Mouse (Mus musculus) MEL (cell line): Measurements from ENCODE around the gene H2afy. TPM values are rescaled to one million over a fixed set of nuclear protein-coding genes. Genes with fewer than 3 reads are reported as not detected.

Experiments
- DNase-seq: peaks from one replicate; pipeline ENCODE4 v3.0.0; 2011; ENCODE audit warnings: low read depth, low spot score
- H3K27ac ChIP-seq: 2 replicates; pipeline ENCODE4 v1.5.1; 2012; ENCODE audit warnings: low read depth, mild to moderate bottlenecking, control low read depth, low read length, moderate library complexity; ENCODE audit not compliant: control insufficient read depth
- H3K27me3 ChIP-seq, 2 experiments: fragments of 150-350 bp in 1 of 2; sonication (generic) in 1 of 2; 2 replicates each; pipeline ENCODE4 v1.6.1; 2012; ENCODE audit warnings: low read length in 2 of 2, mild to moderate bottlenecking in 2 of 2, improper control_type of control experiment in 1 of 2, moderate library complexity in 1 of 2; ENCODE audit not compliant: insufficient read depth in 2 of 2, control insufficient read depth in 1 of 2
- H3K36me3 ChIP-seq, 2 experiments: 2 replicates each; pipeline ENCODE4 v1.6.1; 2012 to 2014; ENCODE audit warnings: low read length in 2 of 2, improper control_type of control experiment in 1 of 2, inconsistent platforms in 1 of 2, mild to moderate bottlenecking in 1 of 2; ENCODE audit not compliant: insufficient read depth in 2 of 2, control insufficient read depth in 1 of 2
- H3K4me1 ChIP-seq, 2 experiments: fragments of 150-350 bp in 1 of 2; sonication (generic) in 1 of 2; 2 replicates each; pipeline ENCODE4 v1.6.1; 2012; ENCODE audit warnings: low read length in 2 of 2, improper control_type of control experiment in 1 of 2, mild to moderate bottlenecking in 1 of 2; ENCODE audit not compliant: insufficient read depth in 2 of 2, control insufficient read depth in 1 of 2
- H3K4me3 ChIP-seq, 2 experiments: fragments of 150-350 bp in 1 of 2; sonication (generic) in 1 of 2; 2 replicates each; pipeline ENCODE4 v1.5.1; 2012; ENCODE audit warnings: low read depth in 2 of 2, low read length in 2 of 2, mild to moderate bottlenecking in 2 of 2, moderate library complexity in 2 of 2, control low read depth in 1 of 2, improper control_type of control experiment in 1 of 2; ENCODE audit not compliant: control insufficient read depth in 1 of 2, insufficient read depth in 1 of 2
- H3K79me2 ChIP-seq: 2 replicates; pipeline ENCODE4 v1.6.1; 2012; ENCODE audit warnings: mild to moderate bottlenecking, low read length, moderate library complexity; ENCODE audit not compliant: control insufficient read depth, poor library complexity, insufficient read depth
- H3K9ac ChIP-seq: 2 replicates; pipeline ENCODE4 v1.6.1; 2012; ENCODE audit warnings: low read depth, mild to moderate bottlenecking, control low read depth, low read length, moderate library complexity; ENCODE audit not compliant: control insufficient read depth, poor library complexity, severe bottlenecking
- H3K9me3 ChIP-seq: fragments of 150-350 bp; sonication (generic); replicated peaks from 2 replicates; pipeline ENCODE4 v1.6.1; 2012; ENCODE audit warnings: mild to moderate bottlenecking, low read length, improper control_type of control experiment, moderate library complexity; ENCODE audit not compliant: insufficient read depth
- BHLHE40 ChIP-seq: IDR thresholded peaks from 2 replicates; pipeline ENCODE4 v1.6.1; 2012; ENCODE audit warnings: low read depth, mild to moderate bottlenecking, inconsistent platforms, low read length, improper control_type of control experiment, borderline replicate concordance
- CTCF ChIP-seq, 3 experiments: IDR thresholded peaks in 2 of 3; conservative IDR thresholded peaks in 1 of 3; 2 replicates each; pipeline ENCODE4 v1.5.1; 2011 to 2012; ENCODE audit warnings: low read length in 3 of 3, low read depth in 2 of 3, mild to moderate bottlenecking in 2 of 3, improper control_type of control experiment in 1 of 3, inconsistent platforms in 1 of 3, mixed read lengths in 1 of 3, moderate library complexity in 1 of 3; ENCODE audit not compliant: control insufficient read depth in 1 of 3, insufficient read depth in 1 of 3, poor library complexity in 1 of 3, severe bottlenecking in 1 of 3
- EP300 ChIP-seq, 2 experiments: IDR thresholded peaks; 2 replicates each; pipeline ENCODE4 v1.6.1; 2011; ENCODE audit warnings: improper control_type of control experiment in 2 of 2, low read length in 2 of 2, low read depth in 1 of 2, mild to moderate bottlenecking in 1 of 2
- ETS1 ChIP-seq: IDR thresholded peaks from 2 replicates; pipeline ENCODE4 v1.6.1; 2012; ENCODE audit warnings: low read depth, mild to moderate bottlenecking, inconsistent platforms, low read length, improper control_type of control experiment, moderate library complexity
- JUND ChIP-seq: IDR thresholded peaks from 2 replicates; pipeline ENCODE4 v1.6.1; 2011; ENCODE audit warnings: low read depth, mild to moderate bottlenecking, improper control_type of control experiment, low read length
- MAFK ChIP-seq: IDR thresholded peaks from 2 replicates; pipeline ENCODE4 v1.6.1; 2011; ENCODE audit warnings: low read depth, mild to moderate bottlenecking, low read length, improper control_type of control experiment, borderline replicate concordance
- MAX ChIP-seq: IDR thresholded peaks from 2 replicates; pipeline ENCODE4 v1.6.1; 2011; ENCODE audit warnings: low read length, improper control_type of control experiment
- MYB ChIP-seq: IDR thresholded peaks from 2 replicates; pipeline ENCODE4 v1.6.1; 2011; ENCODE audit warnings: mild to moderate bottlenecking, low read depth, low read length, improper control_type of control experiment
- MYC ChIP-seq: IDR thresholded peaks from 2 replicates; pipeline ENCODE4 v1.6.1; 2011; ENCODE audit warnings: low read depth, mild to moderate bottlenecking, low read length, improper control_type of control experiment, moderate library complexity
- NELFE ChIP-seq: IDR thresholded peaks from 2 replicates; pipeline ENCODE4 v1.6.1; 2011; ENCODE audit warnings: low read depth, low read length, improper control_type of control experiment
- POLR2AphosphoS5 ChIP-seq: IDR thresholded peaks from 2 replicates; pipeline ENCODE4 v1.6.1; 2012; ENCODE audit warnings: low read depth, borderline replicate concordance, mild to moderate bottlenecking, inconsistent platforms, low read length, moderate library complexity, mixed read lengths
- SIN3A ChIP-seq: IDR thresholded peaks from 2 replicates; pipeline ENCODE4 v1.6.1; 2012; ENCODE audit warnings: low read length, improper control_type of control experiment, inconsistent platforms
- SMC3 ChIP-seq: IDR thresholded peaks from 2 replicates; pipeline ENCODE4 v1.6.1; 2011; ENCODE audit warnings: low read depth, low read length, improper control_type of control experiment
- TAL1 ChIP-seq: IDR thresholded peaks from 2 replicates; pipeline ENCODE4 v1.6.1; 2012; ENCODE audit warnings: mild to moderate bottlenecking, inconsistent platforms, low read length, moderate library complexity, mixed read lengths
- UBTF ChIP-seq: IDR thresholded peaks from 2 replicates; pipeline ENCODE4 v1.6.1; 2012; ENCODE audit warnings: low read depth, mild to moderate bottlenecking, inconsistent platforms, low read length, improper control_type of control experiment, moderate library complexity, borderline replicate concordance; ENCODE audit not compliant: insufficient read depth
- USF1 ChIP-seq: IDR thresholded peaks from 2 replicates; pipeline ENCODE4 v1.6.1; 2014; ENCODE audit warnings: low read depth, mild to moderate bottlenecking, inconsistent platforms, low read length, improper control_type of control experiment, moderate library complexity
- ZMIZ1 ChIP-seq: IDR thresholded peaks from 2 replicates; pipeline ENCODE4 v1.6.1; 2012; ENCODE audit warnings: low read depth, mild to moderate bottlenecking, inconsistent platforms, low read length, improper control_type of control experiment, moderate library complexity
- polyA plus RNA-seq, 2 experiments: library from polyadenylated mRNA; stranded (reverse) in 1 of 2; unstranded in 1 of 2; fragments of >175 nt in 1 of 2; fragments of >200 nt in 1 of 2; gene quantifications; 2 replicates each; pipeline versions ENCODE4 v1.2.1 to v1.2.4; 2012; ENCODE audit warnings: low replicate concordance in 2 of 2, low read depth in 1 of 2; ENCODE audit not compliant: insufficient read length in 2 of 2, insufficient read depth in 1 of 2, missing spikeins in 1 of 2
- total RNA-seq: library from RNA; depleted of rRNA; stranded (reverse); fragments of 300-350 nt; gene quantifications from 2 replicates; pipeline ENCODE4 v1.2.3, GENCODE M21; 2012; rRNA removed

H2afy gene
- 131 and 159 TPM in 2 replicates for total RNA-seq
- 100 to 1,000 TPM in 1 of 2 experiments, not detected in 1; 245 TPM for polyA plus RNA-seq

DNA sequence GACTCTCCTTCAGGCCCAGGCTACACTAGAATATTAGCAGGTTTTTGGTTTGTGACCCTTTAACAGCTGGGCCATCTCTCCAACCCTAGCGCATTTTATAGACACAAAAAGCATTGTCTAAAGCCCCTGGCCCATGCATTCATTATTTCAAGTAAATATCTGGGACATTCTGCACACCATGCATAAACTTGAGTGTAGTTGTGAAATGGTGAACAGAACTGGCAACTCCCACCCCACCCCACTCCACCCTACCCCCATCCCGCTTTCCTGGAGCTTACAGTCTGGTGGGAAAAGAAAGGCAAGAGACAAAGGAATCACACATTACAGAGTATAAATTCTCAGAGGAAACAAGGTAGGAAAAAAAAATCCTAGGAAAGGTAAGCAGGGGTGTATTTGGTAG lies at the start of gene H2afy:
Gene H2afy, minus strand, starts transcription at position 162 of the 400 bp plus-strand sequence.
- peak within 1 kb of the TSS; percentile 93 to 96 for H3K4me3 ChIP-seq
- H3K27ac ChIP-seq = peak within 1 kb of the TSS; percentile 43
- DNase-seq = no peak
- H3K27me3 ChIP-seq = peaks cover 2% of the 10 kb centered on the region in 2 experiments; a peak in 2 of 4 replicates
- H3K36me3 ChIP-seq = peaks cover 0 to 5% of the 10 kb centered on the region in 2 experiments; a peak in 2 of 4 replicates
- no peaks in the 10 kb centered on the region for H3K9me3 ChIP-seq
- TF ChIP-seq ETS1 (no peak), MAX (no peak), MAFK (no peak), SMC3 (no peak), BHLHE40 (no peak), USF1 (no peak), POLR2AphosphoS5 (no peak)
- peaks cover 39% of the 10 kb centered on the region for H3K79me2 ChIP-seq
- peak within 1 kb of the TSS; percentile 98 for H3K9ac ChIP-seq
- peaks cover 0 to 6% of the 10 kb centered on the region in 2 experiments; a peak in 3 of 4 replicates for H3K4me1 ChIP-seq

- H3K27me3 ChIP-seq = no peaks in the 10 kb centered on the region
Measured at GRCm38 (mm10) chr13:56183687-56184086, 47.5 kb upstream of the H2afy start.

GRCm38 (mm10) chr13:56181424-56181823 lies 45.3 kb upstream of the H2afy start:
- no peaks in the 10 kb centered on the region for H3K4me1 ChIP-seq
- no peak overlapping the region for H3K27ac ChIP-seq
- no peaks in the 10 kb centered on the region for H3K36me3 ChIP-seq
- H3K4me3 ChIP-seq = no peak overlapping the region
- H3K27me3 ChIP-seq = no peaks in the 10 kb centered on the region
- no peak overlapping the region for H3K9ac ChIP-seq
- H3K79me2 ChIP-seq = no peaks in the 10 kb centered on the region
- H3K9me3 ChIP-seq = no peaks in the 10 kb centered on the region
- TF ChIP-seq SIN3A (no peak), NELFE (no peak), MYC (no peak), JUND (no peak), CTCF (IDR thresholded peaks at IDR 0.05 in 2 of 3, conservative IDR thresholded peaks at IDR 0.05 in 1 of 3; ENCODE audit: control insufficient read depth in 1 of 3, insufficient read depth in 1 of 3, low read depth in 2 of 3, low read length in 3 of 3, poor library complexity in 1 of 3, severe bottlenecking in 1 of 3) (no peak), SMC3 (no peak), MAFK (no peak)
- no peak for DNase-seq

More at GRCm38 (mm10) chr13:56183687-56184086, 47.5 kb upstream of the H2afy start:
- Histone ChIP-seq H3K36me3 (no peaks in the 10 kb centered on the region), H3K9me3 (no peaks in the 10 kb centered on the region), H3K4me1 (no peaks in the 10 kb centered on the region), H3K79me2 (no peaks in the 10 kb centered on the region), H3K9ac (no peak overlapping the region), H3K27ac (no peak overlapping the region), H3K4me3 (no peak overlapping the region)
- no peak for TF ChIP-seq JUND
- no peak for TF ChIP-seq NELFE
- TF ChIP-seq TAL1 = no peak
- no peak for TF ChIP-seq SIN3A
- no peak for TF ChIP-seq UBTF
- no peak for TF ChIP-seq EP300 (IDR thresholded peaks at IDR 0.05; ENCODE audit: low read depth in 1 of 2, low read length in 2 of 2)
- no peak for TF ChIP-seq MYB
- TF ChIP-seq ZMIZ1 = no peak
- no peak for DNase-seq
